Mouse (Mus musculus) olfactory bulb, adult 2 months (tissue): ENCODE measurements around the gene Gm26602.

Experiments
- CTCF ChIP-seq: fragments of 200-500 bp; IDR thresholded peaks from 2 replicates; pipeline ENCODE4 v1.5.1; 2012; ENCODE audit warnings: low read depth, mild to moderate bottlenecking, low read length, moderate library complexity; ENCODE audit not compliant: insufficient read depth
- POLR2A ChIP-seq: fragments of 200-500 bp; IDR thresholded peaks from 2 replicates; pipeline ENCODE4 v1.6.1; 2012; ENCODE audit warnings: mild to moderate bottlenecking, low read depth, low read length, moderate library complexity; ENCODE audit not compliant: insufficient read depth

GRCm38 (mm10) chr10:79934272-79934721 lies 23.6 kb downstream of the Gm26602 start:
- TF ChIP-seq CTCF (0 out of 2 replicates have a peak, but pooled peaks have one; percentile 9), POLR2A (no peak)
